Mouse (Mus musculus): ENCODE measurements around the gene Elane.
"Not testable (repeated sequence)": the region's sequence is repeated elsewhere in the genome, so short reads cannot be mapped to it uniquely, and the experiment has no call there.

Elane gene

GRCm38 (mm10) chr10:79883297-79884084 is 2.6 kb upstream of the Elane start:
- DNase-seq (ENCODE audit: low spot score), result peak; percentile 75

DNA sequence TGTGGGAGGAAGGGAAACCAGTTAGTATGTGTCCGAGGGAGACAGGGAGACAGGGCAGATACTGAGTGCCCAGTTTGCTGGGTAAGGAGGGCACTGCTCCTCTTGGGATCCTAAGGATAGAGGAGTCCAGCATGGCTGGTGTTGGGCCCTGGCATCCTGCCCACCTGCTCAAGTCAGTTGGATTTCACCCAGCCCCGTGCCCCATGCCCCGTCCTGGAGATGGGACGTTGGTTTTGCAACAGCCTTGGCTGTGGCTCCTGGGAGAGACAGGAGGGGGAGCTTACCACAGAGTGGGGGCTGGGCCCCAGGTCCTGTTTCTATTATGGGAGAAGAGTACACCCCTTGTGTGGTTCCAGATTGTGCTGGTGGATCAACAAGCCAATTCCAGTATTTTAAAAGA is 1.6 kb upstream of the Elane start:
- peak; percentile 50 for DNase-seq (ENCODE audit: low spot score)

DNA sequence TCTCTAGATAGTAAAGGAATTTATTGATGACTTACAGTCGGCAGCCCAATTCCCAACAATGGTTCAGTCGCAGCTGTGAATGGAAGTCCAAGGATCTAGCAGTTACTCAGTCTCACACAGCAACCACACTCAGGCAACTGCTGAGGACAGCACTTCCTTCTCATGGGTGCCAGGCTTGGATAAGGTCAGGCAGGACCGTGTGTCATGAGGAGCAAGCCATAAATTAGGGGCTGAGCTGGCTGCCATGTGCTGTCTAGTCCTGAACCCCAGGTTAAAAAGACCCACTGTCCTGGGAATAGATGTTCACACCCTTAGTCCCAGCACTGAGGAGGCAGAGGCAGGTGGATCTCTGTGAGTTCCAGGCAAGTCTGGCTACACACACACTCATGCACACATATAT is 1.1 kb upstream of the Elane start:
- not testable (repeated sequence) for DNase-seq (ENCODE audit: low spot score)

- DNase-seq (ENCODE audit: low spot score), result no peak
Observed at GRCm38 (mm10) chr10:79886611-79887010, 564 bp downstream of the Elane start.

DNA sequence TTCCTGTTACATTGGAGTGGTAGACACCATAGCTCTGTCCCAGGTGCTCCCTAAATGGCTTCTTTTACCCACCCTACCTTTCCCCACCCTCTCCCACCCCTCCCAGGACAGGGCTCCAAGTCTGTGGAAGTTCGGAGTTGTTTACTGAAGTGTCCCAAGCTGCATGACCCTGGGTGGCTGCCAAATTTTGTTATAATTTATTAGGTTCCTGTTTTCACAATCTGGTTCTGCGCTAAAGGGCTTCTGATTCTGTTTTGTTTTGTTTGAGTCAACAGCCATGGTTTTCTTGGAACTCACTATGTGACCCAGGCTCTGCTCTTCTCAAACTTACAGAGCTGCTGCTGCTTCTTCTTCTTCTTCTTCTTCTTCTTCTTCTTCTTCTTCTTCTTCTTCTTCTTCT is 3.3 kb downstream of the Elane start:
- DNase-seq (ENCODE audit: low spot score), result no peak

GRCm38 (mm10) chr10:79890670-79891069 is 4.6 kb downstream of the Elane start, which contains the start of gene Cfd:
TSS of gene Cfd (plus strand) at chr10:79890853.
- DNase-seq (ENCODE audit: low spot score), result no peak

DNA sequence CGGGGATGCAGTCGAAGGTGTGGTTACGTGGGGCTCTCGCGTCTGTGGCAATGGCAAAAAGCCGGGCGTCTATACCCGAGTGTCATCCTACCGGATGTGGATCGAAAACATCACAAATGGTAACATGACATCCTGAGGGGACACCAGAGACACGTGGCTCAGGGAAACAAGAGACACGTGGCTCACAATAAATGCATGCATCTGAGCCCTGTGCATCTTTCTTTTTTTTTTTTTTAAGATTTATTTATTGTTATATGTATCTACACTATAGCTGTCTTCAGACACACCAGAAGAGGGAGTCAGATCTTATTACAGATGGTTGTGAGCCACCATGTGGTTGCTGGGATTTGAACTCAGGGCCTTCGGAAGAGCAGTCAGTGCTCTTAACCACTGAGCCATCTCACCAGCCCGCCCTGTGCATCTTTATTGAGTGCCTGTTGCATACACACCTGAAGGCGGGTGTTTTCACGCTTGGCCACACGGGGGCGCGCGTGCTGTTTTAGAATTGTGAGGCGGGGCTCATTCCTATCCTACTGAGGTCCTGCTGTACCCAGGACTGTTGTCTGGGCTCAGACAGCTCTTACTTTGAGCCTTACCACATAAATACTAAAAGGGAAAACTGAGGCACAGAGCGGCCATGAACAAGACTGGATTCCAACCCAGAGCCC is 6.5 kb downstream of the Elane start:
- DNase-seq (ENCODE audit: low spot score), result peak; percentile 75

DNA sequence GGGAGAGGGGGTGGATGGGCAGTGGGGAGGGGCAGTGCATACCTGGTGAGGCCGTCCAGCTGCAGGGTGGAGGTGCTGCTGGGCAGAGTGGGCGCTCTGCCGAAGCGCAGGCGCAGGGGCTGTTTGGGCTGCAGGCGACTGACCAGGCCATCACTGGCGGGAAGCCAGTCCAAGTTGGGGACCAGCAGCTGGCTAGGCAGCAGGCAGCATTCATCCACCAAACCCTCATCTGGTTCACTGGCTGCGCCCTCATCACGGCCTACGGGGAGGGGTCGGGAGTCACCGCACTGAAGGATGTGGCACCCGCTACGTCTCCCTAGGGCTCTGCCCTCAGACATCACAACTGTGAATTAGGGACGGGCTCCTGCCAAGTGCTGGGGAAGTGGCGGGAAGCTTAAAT is 10.3 kb downstream of the Elane start:
- DNase-seq (ENCODE audit: low spot score), result no peak

- no peak for DNase-seq (ENCODE audit: low spot score)
Observed at GRCm38 (mm10) chr10:79896814-79897213, 10.8 kb downstream of the Elane start.

DNA sequence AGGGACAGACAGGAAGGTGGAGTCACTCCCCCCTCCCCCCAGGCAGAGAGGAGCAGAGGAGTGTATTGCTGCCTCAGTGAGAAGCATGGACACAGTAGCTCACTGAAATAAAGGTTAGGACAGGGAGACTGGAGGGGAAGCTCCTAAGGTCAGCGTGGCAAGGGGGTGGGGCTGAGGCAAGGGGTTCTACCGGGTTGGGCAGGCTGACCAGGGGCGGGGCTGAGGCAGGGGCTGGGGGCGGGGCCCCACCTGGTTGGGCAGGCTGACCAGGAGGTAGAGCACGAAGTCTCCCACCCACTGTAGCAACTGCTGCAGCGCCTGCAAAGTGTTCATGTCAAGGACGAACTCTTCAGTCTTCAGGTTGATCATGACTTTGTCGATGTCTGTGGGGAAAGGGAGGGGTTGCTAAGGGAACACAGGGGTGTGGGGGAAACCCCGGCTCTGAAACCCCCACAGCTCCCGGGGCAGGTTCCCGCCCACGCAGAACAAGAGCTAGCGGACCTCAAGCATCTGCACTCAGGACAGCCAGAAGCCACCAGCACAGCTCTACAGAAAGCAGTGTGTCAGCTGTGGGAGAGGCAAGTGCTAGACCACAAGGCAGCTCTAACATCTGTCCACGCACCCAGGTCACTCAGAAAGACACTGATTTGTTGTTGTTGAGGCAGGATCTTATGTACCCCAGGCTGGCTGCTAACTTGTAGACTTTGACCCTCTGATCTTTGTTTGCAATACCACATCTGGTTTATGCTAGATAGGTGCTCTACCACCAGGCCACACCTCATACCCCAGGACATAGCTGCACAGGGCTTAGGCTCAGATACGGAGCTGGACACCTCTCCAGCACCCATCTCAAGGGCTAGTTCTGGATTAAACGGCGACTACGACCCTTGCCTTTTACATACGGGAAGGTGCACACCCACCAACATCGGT is 11.5 kb downstream of the Elane start:
- DNase-seq (ENCODE audit: low spot score), result no peak

DNA sequence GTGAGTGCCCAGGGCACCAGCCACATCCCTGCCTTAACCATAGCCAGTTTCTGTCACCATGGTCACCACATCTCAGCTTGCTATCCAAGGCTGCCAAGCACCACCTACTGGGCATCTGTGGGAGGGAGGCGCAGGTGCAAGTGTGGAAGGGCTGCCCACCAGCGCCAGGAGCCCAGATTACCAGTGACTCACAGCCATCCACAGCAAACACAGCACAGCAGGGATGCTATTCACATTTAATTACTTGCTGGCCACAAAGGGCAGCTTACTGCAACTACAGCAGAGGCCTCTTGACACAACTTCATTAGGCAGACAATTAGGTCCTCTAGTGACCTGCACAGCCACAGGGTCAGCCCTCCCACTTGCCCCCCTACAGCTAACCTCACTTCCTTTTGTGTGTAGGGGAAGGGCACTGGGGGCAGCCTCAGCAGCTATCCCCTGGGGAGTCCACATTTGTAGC is 14.9 kb downstream of the Elane start:
- DNase-seq (ENCODE audit: low spot score), result no peak

DNA sequence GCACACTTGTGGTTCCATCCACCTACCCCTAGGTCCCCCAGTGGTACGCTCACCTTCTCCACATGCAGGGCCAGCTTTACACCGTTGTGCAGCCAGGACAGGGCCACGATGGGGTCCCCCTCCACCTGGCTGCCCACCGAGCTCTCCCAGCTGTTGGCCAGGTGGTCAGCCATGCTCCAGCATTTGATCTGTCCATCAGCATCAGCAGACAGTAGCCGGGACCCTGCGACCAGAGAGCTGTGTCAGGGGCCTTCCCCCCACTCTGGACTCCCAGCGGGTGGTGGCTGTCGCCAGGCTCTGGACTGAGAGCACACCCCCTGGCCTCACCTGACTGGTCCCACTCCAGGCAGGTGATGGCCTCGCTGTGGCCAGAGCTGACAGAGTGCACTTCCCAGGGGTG is 20.7 kb downstream of the Elane start:
- DNase-seq (ENCODE audit: low spot score), result no peak

GRCm38 (mm10) chr10:79907415-79907814 is 21.4 kb downstream of the Elane start:
- DNase-seq (ENCODE audit: low spot score), result no peak

- DNase-seq (ENCODE audit: low spot score), result peak; percentile 90
Observed at GRCm38 (mm10) chr10:79908167-79909091, 22.4 kb downstream of the Elane start, which contains the start of gene Med16. TSS of gene Med16 (minus strand) at chr10:79908923.

DNA sequence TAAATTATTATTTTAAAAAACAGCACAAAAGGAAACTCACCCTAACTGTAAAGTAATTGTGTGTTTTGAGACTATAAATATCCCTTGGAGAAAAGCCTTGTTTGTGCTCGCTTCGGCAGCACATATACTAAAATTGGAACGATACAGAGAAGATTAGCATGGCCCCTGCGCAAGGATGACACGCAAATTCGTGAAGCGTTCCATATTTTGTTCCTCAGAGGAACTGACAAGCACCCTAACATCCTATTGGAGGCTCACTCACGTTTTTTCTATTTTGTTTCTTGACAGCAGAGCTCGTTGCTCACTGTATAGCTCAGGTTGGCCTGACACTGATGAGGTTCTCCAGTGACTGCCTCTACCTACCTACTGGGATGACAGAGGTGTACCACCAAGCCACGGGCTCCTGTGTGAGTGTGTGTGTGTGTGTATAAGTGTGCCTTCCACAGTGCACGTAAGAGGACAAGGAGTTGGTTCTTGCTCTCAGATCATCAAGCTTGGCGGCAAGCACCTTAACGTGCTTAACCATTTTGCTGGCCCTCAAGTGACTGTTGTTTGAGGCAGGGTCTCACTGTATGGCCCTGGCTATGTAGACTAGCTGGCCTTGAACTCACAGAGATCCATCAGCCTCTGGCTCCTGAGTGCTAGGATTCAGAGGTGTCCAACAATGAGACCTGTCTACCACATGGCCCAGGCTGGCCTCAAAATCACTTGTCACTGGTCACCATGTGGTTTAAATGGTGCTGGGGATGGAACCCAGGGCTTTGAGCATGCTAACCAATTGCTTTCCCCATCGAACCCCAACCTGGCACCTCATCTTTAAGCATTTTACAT is 23.3 kb downstream of the Elane start:
- no peak for DNase-seq (ENCODE audit: low spot score)

GRCm38 (mm10) chr10:79910556-79910955 is 24.5 kb downstream of the Elane start, which contains the start of gene Gm26602:
TSS of gene Gm26602 (plus strand) at chr10:79910856.
- no peak for DNase-seq (ENCODE audit: low spot score)

DNA sequence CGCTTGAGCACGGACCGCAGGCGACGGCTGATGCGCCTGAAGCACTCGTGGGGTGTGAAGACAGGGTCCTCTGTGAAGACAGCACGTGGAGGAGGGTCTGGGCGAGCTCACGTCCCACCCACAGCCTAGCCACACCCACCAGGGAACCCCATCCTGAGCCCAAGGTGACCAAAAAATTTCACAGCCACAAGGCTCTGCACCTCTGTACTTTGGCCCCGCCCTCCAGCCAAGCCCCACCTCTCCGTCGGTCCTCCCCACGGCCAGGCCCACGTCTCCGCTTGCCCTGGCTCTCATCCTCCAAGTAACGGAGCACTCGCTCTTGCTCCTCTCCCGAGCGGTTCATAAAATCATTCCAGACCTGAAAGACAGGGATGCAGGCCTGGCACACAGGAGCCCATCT is 26.4 kb downstream of the Elane start:
- DNase-seq (ENCODE audit: low spot score), result no peak

DNA sequence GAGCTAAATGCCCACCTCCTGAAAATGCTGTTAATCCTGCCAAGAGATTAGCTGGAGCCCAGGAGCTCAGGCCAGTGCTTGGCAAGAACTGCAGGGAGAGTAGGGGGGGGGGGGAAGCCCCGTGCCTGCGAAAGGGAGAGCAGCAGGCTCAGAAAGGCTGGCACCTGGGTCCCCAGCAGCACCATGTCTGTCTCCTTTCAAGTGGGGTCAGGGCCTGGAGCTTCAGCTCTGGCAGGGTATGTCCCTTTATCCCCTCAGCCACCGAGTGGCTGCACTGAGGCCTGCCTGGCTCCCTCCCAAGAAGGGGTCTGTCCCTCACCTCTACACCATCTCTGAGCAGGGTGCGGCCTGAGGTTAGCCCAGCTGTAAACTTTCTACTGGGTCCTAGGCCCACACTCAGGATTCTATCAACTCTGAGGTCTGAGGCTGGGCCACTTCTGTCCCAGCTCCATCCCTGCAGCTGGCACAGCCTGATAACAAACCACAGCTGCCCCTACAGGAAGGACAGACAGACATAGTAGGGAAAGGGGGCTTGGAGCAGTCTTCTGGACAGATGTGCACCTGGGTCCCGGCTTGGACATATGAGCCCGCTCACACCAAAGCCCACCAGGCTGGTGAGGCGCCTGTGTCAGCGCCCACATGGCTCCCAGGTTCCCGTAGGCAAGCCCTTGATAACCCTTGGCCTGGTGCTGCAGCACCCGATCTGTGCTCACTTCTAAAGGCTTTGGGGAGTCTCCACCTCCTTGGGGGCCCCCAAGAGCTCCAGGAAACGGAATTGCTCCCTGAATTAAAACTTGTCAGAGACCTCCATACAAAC is 28.3 kb downstream of the Elane start:
- DNase-seq (ENCODE audit: low spot score), result no peak

- no peak for DNase-seq (ENCODE audit: low spot score)
Observed at GRCm38 (mm10) chr10:79914948-79915596, 29.0 kb downstream of the Elane start.
